Mouse (Mus musculus): ENCODE measurements around the gene Itgb6. TPM values are rescaled to one million over a fixed set of nuclear protein-coding genes. Genes with fewer than 3 reads are reported as not detected.

Gene Itgb6
- polyA plus RNA-seq, 1 experiment: not detected

DNA sequence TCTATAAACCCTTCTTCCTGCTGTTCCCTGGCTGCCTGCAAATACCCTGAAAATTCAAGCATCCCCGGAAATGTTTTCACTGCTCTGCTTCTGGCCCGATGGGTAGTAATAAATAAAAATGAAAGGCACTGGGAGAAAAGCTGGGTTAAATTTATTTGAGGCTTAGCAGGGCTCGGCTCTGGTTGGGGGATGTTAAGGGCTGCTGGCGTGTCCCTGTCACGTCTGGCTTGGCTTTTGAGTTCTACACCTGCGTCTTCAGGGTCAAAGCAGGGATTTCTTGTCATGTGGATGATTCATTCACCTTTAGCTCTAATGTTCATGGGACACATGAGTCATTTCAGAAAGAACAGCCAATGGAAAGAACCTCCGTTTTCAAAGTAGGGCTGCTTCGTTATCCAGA, 26.7 kb downstream of the Itgb6 start:
- H3K4me1 ChIP-seq (ENCODE audit: control insufficient read depth, insufficient read depth, low read length): peaks cover 9% of the 10 kb centered on the region

DNA sequence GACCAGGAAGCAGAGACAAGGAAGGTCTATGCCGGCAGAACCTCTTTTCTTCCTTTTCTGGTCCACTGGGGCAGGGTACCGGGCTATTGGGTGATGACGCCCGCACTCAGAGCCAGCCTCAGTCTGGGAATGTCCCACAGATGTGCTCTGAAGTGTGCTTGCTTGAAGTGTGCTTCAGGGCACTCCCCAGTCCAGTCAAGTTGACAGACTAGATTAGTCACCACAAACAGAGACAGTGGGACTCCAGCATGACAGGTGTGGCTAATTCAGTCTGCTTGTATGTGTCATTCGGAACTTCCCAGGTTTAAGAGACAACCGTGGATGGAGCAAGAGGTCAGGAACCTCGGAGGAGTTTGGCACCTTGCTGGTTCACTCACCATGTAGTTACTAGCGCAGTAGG, 27.9 kb downstream of the Itgb6 start:
- TF ChIP-seq POLR2A (IDR thresholded peaks at IDR 0.05; ENCODE audit: control insufficient read depth, low read depth, low read length): no peak
- no peak for TF ChIP-seq CTCF (IDR thresholded peaks at IDR 0.05; ENCODE audit: control insufficient read depth, insufficient read depth, insufficient replicate concordance, low read depth, low read length)
- no peaks in the 10 kb centered on the region for H3K36me3 ChIP-seq (ENCODE audit: control insufficient read depth, insufficient read depth, low read length)
- no peaks in the 10 kb centered on the region for H3K27me3 ChIP-seq (ENCODE audit: control insufficient read depth, insufficient read depth, low read length)
- no peak overlapping the region for H3K27ac ChIP-seq (ENCODE audit: control insufficient read depth, insufficient read depth, low read depth, low read length)
- H3K4me1 ChIP-seq (ENCODE audit: control insufficient read depth, insufficient read depth, low read length): peaks cover 9% of the 10 kb centered on the region
- no peak overlapping the region for H3K4me3 ChIP-seq (ENCODE audit: control insufficient read depth, low read depth, low read length)

More for the DNA sequence above, 26.7 kb downstream of the Itgb6 start:
- Histone ChIP-seq H3K27me3 (ENCODE audit: control insufficient read depth, insufficient read depth, low read length) (no peaks in the 10 kb centered on the region), H3K4me3 (ENCODE audit: control insufficient read depth, low read depth, low read length) (no peak overlapping the region), H3K36me3 (ENCODE audit: control insufficient read depth, insufficient read depth, low read length) (no peaks in the 10 kb centered on the region), H3K27ac (ENCODE audit: control insufficient read depth, insufficient read depth, low read depth, low read length) (no peak overlapping the region)
- TF ChIP-seq CTCF (IDR thresholded peaks at IDR 0.05; ENCODE audit: control insufficient read depth, insufficient read depth, insufficient replicate concordance, low read depth, low read length) (no peak), POLR2A (IDR thresholded peaks at IDR 0.05; ENCODE audit: control insufficient read depth, low read depth, low read length) (no peak)

DNA sequence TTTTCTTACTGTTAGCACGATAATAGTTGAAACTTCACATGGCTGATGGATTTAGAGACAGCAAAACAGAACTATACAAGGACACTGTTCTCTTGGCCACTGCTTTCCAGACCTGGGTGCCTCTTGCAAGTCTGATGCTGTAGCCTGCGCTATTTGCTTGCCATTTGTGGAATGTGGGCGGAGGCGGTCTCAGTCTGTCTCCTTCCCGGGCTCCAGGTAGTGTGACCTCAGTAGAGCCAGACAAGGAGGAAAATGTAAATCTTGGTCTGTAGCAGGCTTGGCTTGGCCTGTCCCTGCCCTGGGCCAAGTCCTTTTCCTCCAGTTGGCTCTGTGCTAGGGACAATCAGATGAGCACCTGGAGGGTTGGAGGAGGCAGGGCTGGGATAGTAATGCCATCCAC, 30.2 kb downstream of the Itgb6 start:
- TF ChIP-seq CTCF (IDR thresholded peaks at IDR 0.05; ENCODE audit: control insufficient read depth, insufficient read depth, insufficient replicate concordance, low read depth, low read length) (no peak), POLR2A (IDR thresholded peaks at IDR 0.05; ENCODE audit: control insufficient read depth, low read depth, low read length) (no peak)
- Histone ChIP-seq H3K27me3 (ENCODE audit: control insufficient read depth, insufficient read depth, low read length) (no peaks in the 10 kb centered on the region), H3K27ac (ENCODE audit: control insufficient read depth, insufficient read depth, low read depth, low read length) (no peak overlapping the region), H3K4me3 (ENCODE audit: control insufficient read depth, low read depth, low read length) (no peak overlapping the region), H3K4me1 (ENCODE audit: control insufficient read depth, insufficient read depth, low read length) (peaks cover 11% of the 10 kb centered on the region), H3K36me3 (ENCODE audit: control insufficient read depth, insufficient read depth, low read length) (no peaks in the 10 kb centered on the region)

DNA sequence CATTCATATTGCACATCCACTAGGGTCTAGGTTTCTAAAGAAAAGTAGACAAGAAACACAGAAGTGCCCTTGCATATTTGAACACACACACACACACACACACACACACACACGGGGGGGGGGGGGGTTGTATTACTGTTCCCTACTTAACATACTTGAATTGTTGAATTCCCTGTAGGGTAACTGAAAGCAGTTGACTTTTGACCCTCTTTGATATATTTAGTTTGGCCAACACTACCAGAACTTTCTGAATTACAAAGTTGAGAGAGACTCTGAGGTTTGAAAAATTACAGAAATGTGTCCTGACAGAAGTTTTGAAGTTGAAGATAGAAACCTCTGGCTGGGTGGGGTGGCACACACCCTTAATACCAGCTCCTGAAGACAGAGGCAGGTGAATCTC, 32.2 kb downstream of the Itgb6 start:
- no peaks in the 10 kb centered on the region for H3K27me3 ChIP-seq (ENCODE audit: control insufficient read depth, insufficient read depth, low read length)
- TF ChIP-seq CTCF (IDR thresholded peaks at IDR 0.05; ENCODE audit: control insufficient read depth, insufficient read depth, insufficient replicate concordance, low read depth, low read length): no peak
- H3K4me1 ChIP-seq (ENCODE audit: control insufficient read depth, insufficient read depth, low read length): peaks cover 11% of the 10 kb centered on the region
- H3K27ac ChIP-seq (ENCODE audit: control insufficient read depth, insufficient read depth, low read depth, low read length): no peak overlapping the region
- no peak overlapping the region for H3K4me3 ChIP-seq (ENCODE audit: control insufficient read depth, low read depth, low read length)
- H3K36me3 ChIP-seq (ENCODE audit: control insufficient read depth, insufficient read depth, low read length): no peaks in the 10 kb centered on the region

DNA sequence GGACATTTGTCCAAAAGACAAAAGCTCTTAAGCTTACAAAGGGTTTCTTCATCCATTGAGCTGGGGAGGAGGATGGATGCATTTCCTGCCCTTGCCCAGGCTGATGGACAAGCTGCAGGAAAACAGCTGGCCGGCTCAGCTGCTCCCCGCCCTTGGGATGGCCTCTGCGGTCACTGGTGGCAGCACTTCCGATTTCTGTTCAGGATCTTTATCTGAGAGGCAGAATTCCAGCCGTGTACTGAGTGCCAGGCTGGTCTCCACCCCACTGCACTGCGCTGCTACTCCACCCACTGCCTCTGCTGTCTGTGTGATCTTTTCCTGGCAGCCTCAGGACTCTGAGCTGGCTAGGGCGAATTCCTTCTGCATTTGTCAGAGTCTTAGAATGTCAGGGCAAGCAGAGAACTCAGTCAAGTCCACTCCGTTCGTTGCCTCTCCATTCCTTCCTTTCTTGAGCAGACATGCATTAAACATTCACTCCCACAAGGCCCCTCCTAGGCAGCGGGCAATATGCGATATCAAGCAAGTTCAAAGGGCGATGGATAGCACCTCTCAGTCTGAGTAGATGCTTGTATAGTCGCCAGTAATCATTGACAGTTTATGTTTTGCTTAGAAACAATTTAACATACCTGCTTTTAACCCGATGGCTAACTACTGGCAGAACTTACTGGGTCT, 33.4 kb downstream of the Itgb6 start:
- no peak overlapping the region for H3K4me3 ChIP-seq (ENCODE audit: control insufficient read depth, low read depth, low read length)
- no peaks in the 10 kb centered on the region for H3K36me3 ChIP-seq (ENCODE audit: control insufficient read depth, insufficient read depth, low read length)
- no peaks in the 10 kb centered on the region for H3K27me3 ChIP-seq (ENCODE audit: control insufficient read depth, insufficient read depth, low read length)
- TF ChIP-seq POLR2A (IDR thresholded peaks at IDR 0.05; ENCODE audit: control insufficient read depth, low read depth, low read length): no peak
- H3K27ac ChIP-seq (ENCODE audit: control insufficient read depth, insufficient read depth, low read depth, low read length): no peak overlapping the region
- H3K4me1 ChIP-seq (ENCODE audit: control insufficient read depth, insufficient read depth, low read length): peaks cover 8% of the 10 kb centered on the region

DNA sequence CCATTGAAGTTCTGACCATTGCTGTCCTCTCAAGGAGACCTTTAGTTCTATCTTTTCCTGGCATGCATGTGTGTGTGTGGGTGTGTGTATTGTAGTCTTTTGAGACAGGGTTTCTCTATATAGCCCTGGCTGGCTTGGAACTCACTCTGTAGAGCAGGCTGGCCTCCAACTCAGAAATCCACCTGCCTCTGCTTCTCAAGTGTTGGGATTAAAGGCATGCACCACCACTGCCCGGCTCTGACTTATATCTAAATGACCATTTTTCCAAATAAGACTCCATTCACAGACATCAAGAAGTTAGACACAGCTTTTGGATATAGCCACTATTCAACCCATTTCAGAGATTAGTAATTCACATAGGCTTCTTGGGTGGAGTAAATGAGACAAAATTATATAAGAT, 34.3 kb downstream of the Itgb6 start:
- Histone ChIP-seq H3K27me3 (ENCODE audit: control insufficient read depth, insufficient read depth, low read length) (no peaks in the 10 kb centered on the region), H3K4me1 (ENCODE audit: control insufficient read depth, insufficient read depth, low read length) (peaks cover 2% of the 10 kb centered on the region; the same call in 1 of the 2 replicates)

DNA sequence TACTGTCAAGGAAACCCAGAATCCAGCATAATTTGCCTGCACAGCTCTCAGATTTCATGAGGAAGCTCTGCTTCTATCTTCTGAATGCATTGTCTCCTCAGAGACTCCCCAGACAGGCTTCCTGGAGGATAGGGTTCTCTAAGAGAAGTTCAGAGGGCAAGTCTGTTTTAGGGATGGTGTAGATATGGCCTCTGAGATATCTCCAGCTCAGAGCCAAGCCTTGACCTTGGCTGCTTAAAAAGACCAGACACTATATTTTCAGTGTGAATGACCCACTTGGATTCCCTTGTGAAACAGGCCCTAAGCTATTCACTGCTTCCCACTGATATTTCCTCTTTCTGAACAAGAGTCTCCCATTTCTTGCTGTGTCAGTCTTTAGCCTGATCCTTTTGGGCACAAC, 36.5 kb downstream of the Itgb6 start:
- Histone ChIP-seq H3K27me3 (ENCODE audit: control insufficient read depth, insufficient read depth, low read length) (no peaks in the 10 kb centered on the region), H3K4me1 (ENCODE audit: control insufficient read depth, insufficient read depth, low read length) (peaks cover 2% of the 10 kb centered on the region; the same call in 1 of the 2 replicates), H3K27ac (ENCODE audit: control insufficient read depth, insufficient read depth, low read depth, low read length) (no peak overlapping the region), H3K36me3 (ENCODE audit: control insufficient read depth, insufficient read depth, low read length) (no peaks in the 10 kb centered on the region), H3K4me3 (ENCODE audit: control insufficient read depth, low read depth, low read length) (no peak overlapping the region)
- no peak for TF ChIP-seq POLR2A (IDR thresholded peaks at IDR 0.05; ENCODE audit: control insufficient read depth, low read depth, low read length)
- TF ChIP-seq CTCF (IDR thresholded peaks at IDR 0.05; ENCODE audit: control insufficient read depth, insufficient read depth, insufficient replicate concordance, low read depth, low read length): no peak

More for the DNA sequence above, 34.3 kb downstream of the Itgb6 start:
- H3K36me3 ChIP-seq (ENCODE audit: control insufficient read depth, insufficient read depth, low read length): no peaks in the 10 kb centered on the region
- no peak for TF ChIP-seq POLR2A (IDR thresholded peaks at IDR 0.05; ENCODE audit: control insufficient read depth, low read depth, low read length)
- TF ChIP-seq CTCF (IDR thresholded peaks at IDR 0.05; ENCODE audit: control insufficient read depth, insufficient read depth, insufficient replicate concordance, low read depth, low read length): no peak
- H3K4me3 ChIP-seq (ENCODE audit: control insufficient read depth, low read depth, low read length): no peak overlapping the region
- no peak overlapping the region for H3K27ac ChIP-seq (ENCODE audit: control insufficient read depth, insufficient read depth, low read depth, low read length)

DNA sequence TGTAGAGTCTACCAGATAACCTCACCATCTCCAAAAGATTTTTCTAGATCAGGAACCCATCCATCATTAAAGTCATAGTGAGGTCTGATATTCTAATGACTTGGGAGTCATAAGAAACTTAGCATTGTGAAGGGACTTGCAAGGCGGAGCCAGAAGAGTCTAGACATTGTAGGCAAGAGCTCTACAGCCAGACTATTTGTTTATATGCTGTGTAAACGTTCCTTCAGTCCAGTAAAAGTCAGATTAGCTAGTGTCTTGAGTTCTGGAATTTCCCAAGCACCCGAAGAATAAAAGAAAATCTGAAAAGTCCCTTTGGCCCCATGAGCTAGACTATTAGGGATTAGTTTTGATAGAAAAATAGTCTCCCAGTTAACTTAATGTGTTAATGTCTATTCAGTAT, 38.3 kb downstream of the Itgb6 start:
- H3K27me3 ChIP-seq (ENCODE audit: control insufficient read depth, insufficient read depth, low read length): no peaks in the 10 kb centered on the region
- no peaks in the 10 kb centered on the region for H3K36me3 ChIP-seq (ENCODE audit: control insufficient read depth, insufficient read depth, low read length)
- H3K4me3 ChIP-seq (ENCODE audit: control insufficient read depth, low read depth, low read length): no peak overlapping the region
- TF ChIP-seq CTCF (IDR thresholded peaks at IDR 0.05; ENCODE audit: control insufficient read depth, insufficient read depth, insufficient replicate concordance, low read depth, low read length) (no peak), POLR2A (IDR thresholded peaks at IDR 0.05; ENCODE audit: control insufficient read depth, low read depth, low read length) (no peak)
- no peak overlapping the region for H3K27ac ChIP-seq (ENCODE audit: control insufficient read depth, insufficient read depth, low read depth, low read length)
- peaks cover 2% of the 10 kb centered on the region; the same call in 1 of the 2 replicates for H3K4me1 ChIP-seq (ENCODE audit: control insufficient read depth, insufficient read depth, low read length)
